Mouse (Mus musculus) liver (tissue): ENCODE data around the gene Fabp2.
"Not testable (repeated sequence)": the region's sequence is repeated elsewhere in the genome, so short reads cannot be mapped to it uniquely, and the experiment has no call there.

Source experiments
- DNase-seq: peaks from one replicate; pipeline ENCODE4 v3.0.0-alpha.2; 2020; ENCODE audit warnings: mixed read lengths

Gene Fabp2

DNA sequence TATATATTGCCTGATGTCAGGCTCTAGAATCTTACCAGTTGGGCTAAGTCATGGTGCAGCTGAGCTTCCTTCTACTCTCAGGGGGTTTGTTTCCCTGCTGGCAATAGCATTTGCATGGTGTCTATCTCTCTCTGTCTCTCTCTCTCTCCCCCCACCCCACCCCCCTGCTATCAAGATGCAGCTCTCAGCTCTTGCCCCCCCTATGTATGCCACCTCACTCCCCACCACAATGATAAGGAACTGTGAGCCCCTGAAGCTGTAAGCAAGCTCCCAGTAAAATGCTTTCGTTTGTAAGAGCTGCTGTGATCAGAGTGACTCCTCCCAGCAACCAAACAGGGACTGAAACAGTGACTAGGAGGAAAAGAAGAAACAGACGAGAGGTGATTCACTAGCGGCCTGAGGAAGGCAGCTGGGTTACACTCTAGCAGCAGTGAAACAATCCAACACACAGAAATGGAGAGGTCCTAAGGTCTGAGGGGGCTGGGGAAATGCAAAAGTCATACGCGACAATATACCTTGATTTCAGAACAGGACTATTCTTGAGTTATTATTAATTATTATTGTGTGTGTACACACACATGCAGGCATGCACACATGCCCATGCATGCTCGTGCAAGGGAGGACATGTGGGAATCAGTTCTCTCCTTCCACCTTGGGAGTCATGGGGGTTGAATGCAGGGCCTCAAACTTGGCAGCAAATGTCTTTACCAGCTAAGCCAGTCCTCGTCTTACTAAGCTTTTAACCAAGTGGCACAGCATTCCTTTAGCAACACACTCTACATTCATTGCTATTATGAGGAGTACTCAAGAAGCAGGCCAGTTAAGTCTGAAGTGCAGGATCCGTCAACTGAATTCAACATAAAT is 25.9 kb downstream of the Fabp2 start:
- peak; percentile 15 for DNase-seq

DNA sequence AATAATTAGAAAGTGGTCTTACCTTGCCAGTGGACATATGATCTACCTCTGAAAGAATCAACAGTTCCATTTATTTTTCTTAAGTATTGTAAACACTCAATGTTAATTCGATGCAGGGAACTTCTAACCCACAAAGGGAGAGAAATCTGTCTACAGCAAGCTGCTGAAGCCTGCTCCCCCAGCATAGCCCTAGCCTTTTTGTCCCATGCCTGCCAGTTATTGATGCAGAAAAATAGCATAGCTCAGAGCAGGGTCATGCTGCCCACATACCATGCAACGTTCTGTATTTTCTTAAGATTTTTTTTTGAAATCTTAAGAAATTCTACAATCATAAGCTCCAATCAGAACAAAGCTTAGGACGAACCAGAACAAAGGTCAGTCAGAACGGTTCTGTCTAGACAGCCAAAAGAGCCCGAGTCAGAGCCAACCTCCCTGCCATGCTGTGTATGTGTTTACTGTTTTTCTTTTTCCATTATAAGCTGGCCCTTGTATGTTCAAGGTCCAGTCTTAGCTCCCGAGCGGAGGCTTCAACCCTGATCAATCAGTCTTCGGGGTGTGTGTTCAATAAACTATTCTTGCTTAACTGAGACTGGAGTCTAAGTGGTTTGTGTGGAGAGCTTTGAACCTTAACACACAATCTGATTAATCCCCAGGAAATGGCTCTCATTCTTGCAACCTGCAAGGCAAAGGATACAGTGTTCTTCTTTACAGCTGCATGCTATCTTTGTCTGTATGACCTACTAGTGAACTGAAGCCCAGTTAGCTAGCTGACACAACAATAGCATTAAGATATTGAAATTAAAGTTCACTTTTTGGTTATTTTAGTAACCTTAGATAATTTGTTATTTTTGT is 27.0 kb downstream of the Fabp2 start:
- no peak for DNase-seq

DNA sequence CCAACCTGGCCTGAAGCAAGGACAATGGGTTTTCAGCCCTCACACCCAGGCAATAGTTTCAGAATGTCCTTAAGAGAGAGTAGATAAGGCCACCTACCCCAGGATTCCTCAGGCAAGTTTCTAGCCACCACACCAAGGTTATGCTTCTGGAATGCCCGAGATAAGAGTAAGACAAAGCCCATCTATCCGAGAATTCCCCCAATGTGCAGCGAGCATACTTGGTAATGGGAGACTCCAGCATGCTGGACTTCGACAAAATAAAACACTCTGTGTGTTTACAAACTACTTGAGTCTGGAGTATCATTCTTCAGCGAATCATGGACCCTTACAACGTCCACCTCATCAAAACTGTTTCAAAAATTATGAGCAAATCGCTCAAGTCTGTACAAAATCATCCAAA is 28.3 kb downstream of the Fabp2 start:
- peak; percentile 22 for DNase-seq

DNA sequence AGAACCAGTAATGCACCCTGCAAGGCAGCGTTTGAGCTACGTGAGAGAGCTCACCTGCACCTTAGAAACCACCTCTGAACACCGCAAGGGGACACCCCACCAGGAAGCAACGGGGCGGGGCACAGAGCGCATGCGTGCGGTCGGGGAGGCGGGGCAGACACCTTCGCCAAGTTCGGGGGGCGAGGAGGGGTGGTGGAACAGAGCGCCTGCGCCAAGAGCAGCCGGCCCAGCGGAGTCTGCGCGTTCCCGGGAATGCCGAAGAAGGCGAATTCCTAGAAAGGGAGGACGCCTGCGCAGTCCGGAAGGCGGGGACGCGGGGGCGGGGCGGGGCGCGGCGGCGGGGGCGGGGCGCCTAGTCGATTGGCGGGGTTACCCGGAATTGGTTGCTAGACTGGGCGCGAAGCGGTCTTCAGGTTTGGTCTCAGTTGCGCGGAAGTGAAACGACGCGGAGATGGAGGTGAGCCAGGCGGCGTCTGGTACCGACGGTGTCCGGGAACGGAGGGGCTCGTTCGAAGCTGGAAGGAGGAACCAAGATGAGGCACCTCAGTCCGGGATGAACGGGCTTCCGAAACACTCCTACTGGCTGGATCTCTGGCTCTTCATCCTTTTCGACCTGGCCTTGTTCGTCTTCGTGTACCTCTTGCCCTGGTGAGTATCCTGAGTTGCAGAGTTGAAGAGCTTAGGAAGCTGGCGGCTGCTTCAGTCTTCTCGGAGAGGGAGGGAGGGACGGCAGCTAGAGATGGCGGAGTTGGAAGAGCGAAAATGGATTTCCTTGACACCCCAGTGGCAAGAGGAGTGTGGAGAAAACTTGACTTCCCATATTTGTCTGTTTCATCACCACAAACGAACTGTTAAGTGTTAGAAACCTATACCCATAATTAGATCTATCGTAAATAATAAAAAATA is 29.4 kb downstream of the Fabp2 start, which contains the start of gene 1810037I17Rik:
TSS of gene 1810037I17Rik (plus strand) at position 195 of the 906 bp plus-strand sequence.
- DNase-seq = peak; percentile 98

DNA sequence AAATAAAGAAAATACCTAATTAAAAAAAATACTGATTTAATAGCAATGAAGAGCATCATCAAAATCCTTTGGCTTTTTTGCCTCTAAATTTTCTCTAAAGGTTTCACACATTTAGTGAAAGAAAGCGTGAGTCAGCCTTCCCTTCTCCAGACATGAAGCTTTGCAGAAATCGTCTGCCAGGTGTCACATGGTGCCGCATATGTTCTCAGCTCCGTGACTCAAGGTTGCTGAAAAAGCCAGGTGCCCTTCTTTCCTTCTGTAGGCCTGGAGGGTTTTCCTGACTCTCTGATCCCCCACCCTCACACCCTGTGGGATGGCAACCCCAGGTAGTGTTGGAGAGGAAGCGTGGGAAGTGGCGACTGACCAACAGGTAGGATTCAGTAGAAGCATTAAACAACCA is 34.9 kb downstream of the Fabp2 start:
- DNase-seq = no peak

DNA sequence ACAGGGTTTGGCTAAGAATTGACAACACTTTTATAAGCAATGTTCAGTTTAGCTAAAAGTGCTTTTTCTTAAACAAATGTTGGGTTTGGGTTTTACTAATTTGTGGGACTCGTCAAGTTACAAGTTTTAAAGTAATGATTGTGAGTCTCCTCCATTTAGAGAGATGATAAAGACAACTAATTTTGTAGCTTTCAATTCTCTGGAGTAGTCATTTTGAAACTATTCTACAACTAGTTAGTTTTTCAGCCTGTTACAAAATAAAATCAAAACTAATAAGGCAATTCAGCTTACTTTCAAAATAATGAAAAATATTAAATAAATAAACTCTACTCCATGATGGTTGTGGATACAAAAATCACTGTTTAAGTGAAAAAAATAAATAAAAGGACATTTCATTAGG is 37.6 kb downstream of the Fabp2 start:
- no peak for DNase-seq

DNA sequence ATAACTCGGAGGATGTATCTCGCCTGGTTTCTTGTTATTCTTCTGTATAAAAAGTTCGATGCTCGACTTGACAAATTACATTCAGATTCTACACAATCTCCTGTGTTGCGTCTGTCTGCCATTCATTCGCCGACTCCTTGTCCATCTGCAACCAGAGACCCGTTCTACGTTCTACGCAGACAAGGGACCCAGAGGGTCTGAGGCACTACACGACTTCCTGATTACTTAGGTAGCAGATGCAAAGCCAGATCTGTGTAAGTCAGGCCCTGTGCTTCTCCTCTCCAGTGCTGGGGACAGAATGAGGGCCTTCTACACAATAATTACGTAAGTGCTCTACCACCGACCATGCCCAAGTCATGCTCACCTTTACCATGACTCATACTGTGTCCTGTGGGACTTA is 42.3 kb downstream of the Fabp2 start:
- DNase-seq = not testable (repeated sequence)

DNA sequence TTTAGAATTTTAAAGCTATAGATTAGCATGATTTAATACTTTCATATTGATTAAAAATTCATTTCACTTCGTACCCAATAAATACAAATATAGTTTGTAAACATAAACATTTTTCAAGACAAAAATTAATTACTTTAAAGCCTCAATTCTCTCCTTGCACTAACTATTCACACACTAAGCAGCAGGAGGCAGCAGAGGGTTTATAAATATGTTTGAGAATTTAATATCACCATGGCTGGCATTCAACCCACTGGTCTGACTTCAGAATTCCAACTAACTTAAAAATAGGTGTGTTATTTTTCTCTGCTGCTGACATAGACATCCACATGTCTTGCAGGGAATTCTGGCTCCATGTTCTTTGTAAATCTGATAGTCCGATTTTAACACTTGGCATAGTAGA is 44.3 kb downstream of the Fabp2 start:
- peak; percentile 11 for DNase-seq

DNA sequence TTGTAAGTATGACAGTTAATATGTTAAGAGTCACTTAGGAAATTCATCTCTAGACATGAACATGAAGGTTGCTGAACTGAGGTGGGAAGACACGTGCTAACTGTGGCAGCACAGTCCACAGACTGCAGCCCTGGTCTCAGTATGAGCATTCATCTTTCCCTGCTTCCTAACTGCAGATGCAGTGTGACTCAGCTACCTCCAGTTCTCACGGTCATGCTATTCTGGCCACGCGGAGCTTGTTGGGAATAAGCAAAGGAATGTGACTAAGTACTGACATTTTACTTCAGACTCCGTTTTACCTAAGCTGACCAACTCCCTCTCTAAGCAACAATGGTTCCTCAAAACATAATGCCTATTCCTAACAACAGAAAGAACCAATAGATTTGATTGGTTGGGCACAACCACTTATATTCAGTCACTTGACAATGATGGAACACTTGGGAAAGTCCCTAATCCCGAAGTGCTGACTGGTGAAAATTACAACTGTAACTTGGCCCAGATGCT is 48.6 kb downstream of the Fabp2 start:
- DNase-seq = no peak
